Mouse (Mus musculus): ENCODE measurements around the gene Vwce.
A peak's percentile ranks its signal among the peaks of the same experiment; 100 is the strongest.

Gene Vwce

GRCm38 (mm10) chr19:10634106-10634871 is at the start of gene Vwce:
TSS of gene Vwce (plus strand) at chr19:10634213.
- peak in 1 of 2 experiments; percentile 14 for DNase-seq (ENCODE audit: low spot score in 2 of 2)

- no peak for DNase-seq (ENCODE audit: low spot score in 2 of 2)
These were observed 48.9 kb upstream of the Vwce start for GRCm38 (mm10) chr19:10585112-10585511.

DNA sequence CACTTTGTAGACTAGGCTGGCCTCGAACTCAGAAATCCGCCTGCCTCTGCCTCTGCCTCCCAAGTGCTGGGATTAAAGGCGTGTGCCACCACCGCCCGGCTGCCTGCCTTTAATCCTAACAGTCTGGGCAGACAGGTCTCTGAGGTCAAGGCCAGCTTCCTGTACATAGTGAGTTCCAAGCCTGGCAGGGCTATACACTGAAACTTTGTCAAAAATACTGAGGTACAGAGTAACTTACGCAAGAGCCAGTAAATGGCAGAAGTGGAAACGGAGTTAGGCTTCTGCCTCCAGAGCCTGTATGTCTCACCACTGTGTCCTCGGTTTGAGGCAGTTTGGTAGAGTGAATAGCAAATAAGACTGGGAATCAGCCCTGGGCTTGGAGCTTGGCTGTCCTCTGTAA is 46.8 kb upstream of the Vwce start:
- no peak for DNase-seq (ENCODE audit: low spot score in 2 of 2)

DNA sequence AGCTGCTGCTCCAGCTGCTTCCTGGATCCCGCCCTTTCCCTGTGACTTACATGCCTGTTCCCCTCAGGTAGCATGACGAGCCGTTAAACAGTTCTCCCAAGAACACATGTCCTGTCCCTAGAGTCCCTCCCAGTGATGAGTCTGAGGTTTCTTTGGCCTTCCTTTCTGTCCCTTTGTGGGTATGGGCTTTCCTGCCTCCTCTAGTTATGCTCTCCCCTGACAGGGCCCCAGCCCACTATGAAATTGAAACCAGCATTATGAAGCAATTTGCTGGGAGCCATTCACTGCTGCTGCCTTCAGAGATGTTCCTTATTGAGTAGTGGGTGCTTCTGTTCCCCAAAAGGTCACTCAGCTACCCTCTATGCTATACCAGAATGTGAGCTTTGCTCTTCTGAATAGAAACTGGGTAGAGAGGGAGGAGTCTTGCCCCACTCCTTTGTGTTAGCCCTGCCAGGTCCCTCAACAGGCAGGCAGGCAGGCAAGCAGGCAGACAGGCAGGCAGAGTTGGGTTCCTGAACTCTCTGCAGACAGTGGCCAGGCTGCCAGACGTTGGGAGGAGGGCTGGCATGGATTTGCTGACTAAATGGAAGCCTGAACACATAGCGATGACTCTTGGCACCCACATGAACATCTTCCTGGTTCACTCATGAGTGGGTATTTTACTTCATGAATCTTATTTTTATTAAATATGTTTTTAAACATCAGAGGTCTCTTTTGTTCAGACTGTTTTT is 44.7 kb upstream of the Vwce start:
- DNase-seq (ENCODE audit: low spot score in 2 of 2), result no peak

DNA sequence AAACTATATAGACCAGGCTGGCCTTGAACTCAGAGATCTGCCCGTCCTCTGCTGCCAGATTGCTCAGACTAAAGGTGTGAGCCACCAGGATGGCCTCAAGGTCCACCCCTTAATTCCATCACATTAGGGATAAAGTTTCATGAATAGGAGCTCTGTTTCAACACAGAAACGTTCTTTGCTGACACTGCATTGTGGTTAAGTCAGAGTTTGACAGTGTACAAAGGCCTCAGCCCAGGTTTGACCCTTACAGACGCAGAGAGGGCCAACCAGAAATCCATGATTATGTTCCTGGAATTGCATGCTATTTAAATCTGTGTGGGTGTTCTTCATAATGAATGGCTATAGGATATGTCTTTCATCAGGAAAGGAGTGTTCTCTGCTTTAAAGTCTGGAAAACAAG is 43.7 kb upstream of the Vwce start:
- DNase-seq (ENCODE audit: low spot score in 2 of 2), result no peak

DNA sequence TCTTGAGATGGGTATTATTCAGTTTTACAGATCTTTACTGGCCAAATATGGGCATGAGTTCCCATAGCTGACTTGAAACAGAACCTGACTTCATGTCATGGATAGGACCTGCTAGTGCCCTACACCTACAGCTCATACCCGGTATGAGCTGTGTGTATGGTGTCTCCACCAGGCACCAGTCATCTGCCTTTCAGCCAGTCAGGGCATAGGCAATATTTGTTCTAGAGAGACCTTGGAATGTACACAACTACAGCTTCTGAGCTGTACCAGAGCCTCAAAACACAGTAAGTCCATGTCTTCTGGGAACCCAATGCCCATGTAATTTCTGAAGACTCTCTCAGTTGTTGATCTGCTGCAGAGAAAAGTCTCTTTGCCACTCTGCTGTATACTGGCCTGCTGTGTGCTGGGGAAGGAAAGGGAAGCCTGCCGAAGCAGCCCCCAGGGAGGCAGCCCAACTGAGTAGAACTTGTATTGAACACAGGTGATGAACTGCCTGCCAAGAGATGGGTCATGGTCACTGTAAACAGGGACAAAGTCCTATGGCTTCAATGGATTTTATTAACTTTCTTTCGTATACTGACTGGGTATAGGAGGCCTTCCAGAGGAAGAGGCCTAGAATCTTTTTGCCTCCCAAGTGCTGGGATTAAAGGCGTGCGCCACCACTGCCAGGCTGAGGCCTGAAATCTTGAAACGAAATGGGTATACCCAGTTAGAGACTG is 42.2 kb upstream of the Vwce start:
- DNase-seq (ENCODE audit: low spot score in 2 of 2), result no peak

DNA sequence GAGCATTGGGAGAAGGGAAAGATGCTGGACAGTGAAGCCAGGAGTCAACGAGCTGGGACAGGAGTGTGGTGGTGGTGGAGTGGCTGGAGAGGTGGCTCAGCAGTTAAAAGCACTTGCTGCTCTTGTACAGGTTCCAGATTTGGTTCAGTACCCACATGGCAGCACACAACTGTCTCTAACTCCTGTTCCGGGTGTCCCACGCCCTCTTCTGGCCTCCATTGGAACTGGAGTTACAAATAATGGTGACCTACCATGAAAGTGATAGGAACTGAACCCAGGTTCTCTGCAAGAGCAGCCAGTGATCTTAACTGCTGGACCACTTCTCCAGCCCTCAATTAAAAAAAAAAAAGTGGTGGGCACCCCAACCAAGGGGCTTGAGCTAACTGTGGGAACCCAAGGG is 35.8 kb upstream of the Vwce start:
- DNase-seq (ENCODE audit: low spot score in 2 of 2), result no peak

DNA sequence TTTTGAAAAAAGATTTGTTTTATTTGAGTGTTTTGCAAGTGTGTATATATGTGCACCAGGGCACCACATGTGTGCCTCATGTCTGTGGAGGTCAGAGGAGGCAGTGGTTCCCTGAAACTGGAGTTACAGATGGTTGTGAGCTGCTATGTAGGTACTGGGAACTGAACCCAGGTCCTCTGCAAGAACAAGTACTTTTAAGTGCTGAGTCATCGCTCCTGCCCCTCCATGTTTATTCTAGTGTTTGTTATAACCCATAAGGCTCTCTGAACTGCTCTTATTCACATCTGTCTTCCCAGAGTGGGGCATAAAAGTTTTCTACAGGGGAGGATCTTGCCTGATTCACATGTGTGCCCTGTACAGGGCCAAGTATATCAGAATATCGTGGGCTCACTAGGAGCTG is 34.4 kb upstream of the Vwce start:
- DNase-seq (ENCODE audit: low spot score in 2 of 2), result no peak

DNA sequence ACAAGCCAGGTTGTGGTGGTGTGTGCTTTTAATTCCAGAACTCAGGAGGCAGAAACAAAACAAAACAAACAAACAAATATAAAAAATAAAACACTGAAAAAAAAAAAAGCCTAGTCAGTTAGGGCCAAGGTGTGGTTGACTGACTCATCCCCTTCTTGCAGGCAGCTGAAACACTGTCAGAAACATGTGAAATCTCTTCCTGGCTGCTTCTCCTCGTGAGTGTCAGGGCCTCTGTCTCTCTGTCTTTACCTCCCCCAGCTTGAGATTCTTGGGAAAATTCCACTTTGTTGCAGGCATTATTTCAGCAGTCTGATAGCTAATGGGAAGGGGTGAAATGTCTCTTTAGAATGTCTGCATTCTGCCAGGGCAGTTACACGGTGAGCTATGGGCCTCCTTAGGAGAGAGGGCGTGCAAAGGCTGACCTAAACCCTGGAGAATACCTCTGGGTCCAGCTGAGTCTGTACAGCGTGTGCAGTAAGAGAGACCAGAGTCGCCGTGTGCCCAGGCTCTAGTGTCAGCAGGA is 31.7 kb upstream of the Vwce start:
- peak in 1 of 2 experiments; percentile 12 for DNase-seq (ENCODE audit: low spot score in 2 of 2)

DNA sequence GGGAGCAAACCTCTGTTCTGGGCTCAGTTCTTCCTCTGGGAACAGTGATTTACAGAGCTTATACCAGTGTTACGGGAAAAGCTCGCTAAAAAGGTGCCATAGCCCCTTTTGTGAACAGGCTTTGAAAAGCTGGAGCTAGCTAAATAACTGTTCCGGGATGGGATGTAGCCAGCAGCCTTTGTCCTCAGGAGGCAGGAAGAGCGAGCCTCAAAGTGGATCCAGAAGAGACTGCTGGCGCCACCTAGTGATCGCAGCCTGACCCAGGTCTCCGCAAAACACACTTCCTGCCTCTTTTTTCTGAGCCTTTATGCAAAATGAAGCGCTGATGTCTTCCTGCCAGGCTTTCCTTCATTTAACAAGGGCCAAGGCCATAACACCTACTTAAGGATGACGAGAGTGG is 31.2 kb upstream of the Vwce start:
- peak; percentile 84 to 86 for DNase-seq (ENCODE audit: low spot score in 2 of 2)

GRCm38 (mm10) chr19:10603660-10604523 is 30.1 kb upstream of the Vwce start:
- DNase-seq (ENCODE audit: low spot score in 2 of 2), result no peak

DNA sequence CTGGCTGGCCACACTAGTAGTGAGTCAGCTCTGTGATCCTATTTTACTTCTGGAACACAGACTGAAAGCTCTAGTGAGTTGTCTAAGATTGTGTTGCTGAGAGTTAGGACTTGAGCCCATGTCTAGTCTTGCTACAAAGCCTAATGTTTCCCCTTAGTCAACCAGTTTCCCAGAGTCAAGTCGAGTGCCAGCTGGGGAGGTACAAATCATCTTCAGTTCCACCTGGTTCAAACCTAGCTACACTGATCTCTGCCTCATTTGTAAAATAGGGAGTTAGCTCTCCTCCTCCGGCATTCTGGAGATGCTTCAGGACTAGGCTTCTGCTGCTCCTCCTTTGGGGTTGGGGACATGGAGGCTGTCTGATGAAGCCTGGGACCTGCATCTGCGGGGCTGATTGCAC is 29.5 kb upstream of the Vwce start:
- no peak for DNase-seq (ENCODE audit: low spot score in 2 of 2)

- peak; percentile 98 to 99 for DNase-seq (ENCODE audit: low spot score in 2 of 2)
These were observed 28.6 kb upstream of the Vwce start, which contains the start of the genes Ddb1 and Tkfc for GRCm38 (mm10) chr19:10605293-10605900. TSS of gene Ddb1 (plus strand) at chr19:10605327. TSS of gene Tkfc (minus strand) at chr19:10605654.

GRCm38 (mm10) chr19:10605901-10606622 is 28.0 kb upstream of the Vwce start:
- DNase-seq (ENCODE audit: low spot score in 2 of 2), result no peak

DNA sequence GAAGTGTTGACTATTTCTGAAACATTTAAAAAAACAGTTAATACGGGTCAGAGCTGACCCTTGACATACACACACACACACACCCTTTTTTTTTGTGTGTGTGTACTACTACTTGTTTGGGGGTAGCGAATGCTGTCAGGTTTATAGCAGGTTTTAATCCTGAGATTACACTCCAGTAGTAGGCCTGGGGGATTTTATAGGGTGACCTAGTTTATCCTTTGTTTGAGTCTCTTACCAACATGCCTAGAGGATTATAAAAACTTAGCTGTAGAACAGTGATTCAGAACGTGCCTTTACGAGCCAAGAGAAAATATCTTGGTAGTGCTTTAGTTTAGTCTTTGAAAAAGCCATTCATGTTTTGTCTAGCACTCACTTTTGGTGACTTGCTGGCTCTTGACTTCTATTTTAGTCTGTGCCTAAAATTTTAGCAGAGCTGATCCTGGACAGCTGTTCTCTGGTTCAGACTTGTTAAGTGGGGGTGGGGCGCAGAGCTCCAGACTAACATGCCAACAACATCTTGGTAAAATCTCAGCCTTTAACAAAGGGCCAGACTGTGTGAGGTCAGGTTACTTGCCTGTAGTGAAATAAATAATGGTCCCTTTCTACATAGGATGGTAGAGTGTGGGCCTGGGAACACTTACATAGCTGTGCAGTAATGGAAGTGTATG is 25.3 kb upstream of the Vwce start:
- no peak for DNase-seq (ENCODE audit: low spot score in 2 of 2)

DNA sequence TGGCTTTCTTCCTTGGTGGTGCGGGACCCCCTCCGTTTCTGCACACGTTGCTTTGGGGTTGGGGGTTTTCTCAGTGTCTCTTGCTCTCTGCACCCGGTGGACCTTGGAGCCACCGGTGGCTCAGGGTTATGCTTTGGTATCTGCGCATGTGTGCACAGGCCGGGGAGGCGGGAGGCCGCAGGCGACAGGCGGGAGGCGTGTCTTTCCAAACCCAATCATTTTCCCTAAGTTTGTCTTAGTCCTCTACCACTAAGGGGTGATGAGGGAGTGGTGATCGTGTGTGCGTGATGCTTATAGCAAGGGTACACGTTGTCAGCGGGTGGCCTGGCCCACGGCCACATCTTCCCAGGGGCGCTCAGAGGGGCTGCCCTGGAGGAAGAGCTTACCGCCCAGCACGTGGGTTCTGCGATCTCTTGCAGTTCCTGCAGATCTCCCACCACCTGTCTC is 882 bp downstream of the Vwce start:
- peak; percentile 19 to 21 for DNase-seq (ENCODE audit: low spot score in 2 of 2)

GRCm38 (mm10) chr19:10637840-10638239 is 3.8 kb downstream of the Vwce start:
- no peak for DNase-seq (ENCODE audit: low spot score in 2 of 2)

- DNase-seq (ENCODE audit: low spot score in 2 of 2), result no peak
These were observed 6.1 kb downstream of the Vwce start for GRCm38 (mm10) chr19:10640080-10640479.

- no peak for DNase-seq (ENCODE audit: low spot score in 2 of 2)
These were observed 6.8 kb downstream of the Vwce start for GRCm38 (mm10) chr19:10640589-10641378.

Measured in heart, adult 9 months (tissue).